Mouse (Mus musculus): ENCODE data around the gene Hcn3. TPM values are rescaled to one million over a fixed set of nuclear protein-coding genes. Genes with fewer than 3 reads are reported as not detected.
"Not testable (repeated sequence)": the region's sequence is repeated elsewhere in the genome, so short reads cannot be mapped to it uniquely, and the experiment has no call there.

Hcn3 gene
- total RNA-seq, 1 experiment from 2014 or later, result 0.37 TPM

- peak; percentile 46 for ATAC-seq (replicated peaks; ENCODE audit: low read depth, poor library complexity, severe bottlenecking)
Measured at GRCm38 (mm10) chr3:89182531-89183057, 22.6 kb upstream of the Hcn3 start.

- ATAC-seq (replicated peaks; ENCODE audit: low read depth, poor library complexity, severe bottlenecking), result no peak
Measured at GRCm38 (mm10) chr3:89181749-89182500, 21.9 kb upstream of the Hcn3 start.

GRCm38 (mm10) chr3:89179056-89179455 lies 19.1 kb upstream of the Hcn3 start:
- no peak for ATAC-seq (replicated peaks; ENCODE audit: low read depth, poor library complexity, severe bottlenecking)

- no peak for ATAC-seq (replicated peaks; ENCODE audit: low read depth, poor library complexity, severe bottlenecking)
Measured at GRCm38 (mm10) chr3:89178107-89178385, 18.1 kb upstream of the Hcn3 start.

GRCm38 (mm10) chr3:89177242-89178106 lies 17.5 kb upstream of the Hcn3 start, which contains the start of gene Scamp3:
TSS of gene Scamp3 (plus strand) at chr3:89177473.
- ATAC-seq (replicated peaks; ENCODE audit: low read depth, poor library complexity, severe bottlenecking), result peak; percentile 90

GRCm38 (mm10) chr3:89176421-89176820 lies 16.4 kb upstream of the Hcn3 start:
- ATAC-seq (replicated peaks; ENCODE audit: low read depth, poor library complexity, severe bottlenecking), result no peak

GRCm38 (mm10) chr3:89175544-89175943 lies 15.5 kb upstream of the Hcn3 start:
- no peak for ATAC-seq (replicated peaks; ENCODE audit: low read depth, poor library complexity, severe bottlenecking)

- no peak for ATAC-seq (replicated peaks; ENCODE audit: low read depth, poor library complexity, severe bottlenecking)
Measured at GRCm38 (mm10) chr3:89174844-89175243, 14.8 kb upstream of the Hcn3 start.

GRCm38 (mm10) chr3:89166945-89167344 lies 6.9 kb upstream of the Hcn3 start:
- no peak for ATAC-seq (replicated peaks; ENCODE audit: low read depth, poor library complexity, severe bottlenecking)

- no peak for ATAC-seq (replicated peaks; ENCODE audit: low read depth, poor library complexity, severe bottlenecking)
Measured at GRCm38 (mm10) chr3:89165268-89165870, 5.4 kb upstream of the Hcn3 start.

GRCm38 (mm10) chr3:89164506-89165267 lies 4.7 kb upstream of the Hcn3 start, which contains the start of gene Clk2:
TSS of gene Clk2 (plus strand) at chr3:89164795.
- peak; percentile 96 for ATAC-seq (replicated peaks; ENCODE audit: low read depth, poor library complexity, severe bottlenecking)

- ATAC-seq (replicated peaks; ENCODE audit: low read depth, poor library complexity, severe bottlenecking), result no peak
Measured at GRCm38 (mm10) chr3:89163643-89164245, 3.7 kb upstream of the Hcn3 start.

GRCm38 (mm10) chr3:89163123-89163522 lies 3.1 kb upstream of the Hcn3 start:
- ATAC-seq (replicated peaks; ENCODE audit: low read depth, poor library complexity, severe bottlenecking), result no peak

GRCm38 (mm10) chr3:89161786-89162185 lies 1.8 kb upstream of the Hcn3 start:
- no peak for ATAC-seq (replicated peaks; ENCODE audit: low read depth, poor library complexity, severe bottlenecking)

- not testable (repeated sequence) for ATAC-seq (replicated peaks; ENCODE audit: low read depth, poor library complexity, severe bottlenecking)
Measured at GRCm38 (mm10) chr3:89161207-89161606, 1.2 kb upstream of the Hcn3 start.

GRCm38 (mm10) chr3:89159211-89159610 lies 785 bp downstream of the Hcn3 start:
- peak; percentile 53 for ATAC-seq (replicated peaks; ENCODE audit: low read depth, poor library complexity, severe bottlenecking)

GRCm38 (mm10) chr3:89158651-89159050 lies 1.3 kb downstream of the Hcn3 start:
- ATAC-seq (replicated peaks; ENCODE audit: low read depth, poor library complexity, severe bottlenecking), result no peak

- no peak for ATAC-seq (replicated peaks; ENCODE audit: low read depth, poor library complexity, severe bottlenecking)
Measured at GRCm38 (mm10) chr3:89156951-89157350, 3.0 kb downstream of the Hcn3 start.

GRCm38 (mm10) chr3:89152084-89152835 lies 7.7 kb downstream of the Hcn3 start:
- ATAC-seq (replicated peaks; ENCODE audit: low read depth, poor library complexity, severe bottlenecking), result no peak
